Comparison of ENCODE assay signal across 8 mouse cellular contexts in the genomic region with DNA sequence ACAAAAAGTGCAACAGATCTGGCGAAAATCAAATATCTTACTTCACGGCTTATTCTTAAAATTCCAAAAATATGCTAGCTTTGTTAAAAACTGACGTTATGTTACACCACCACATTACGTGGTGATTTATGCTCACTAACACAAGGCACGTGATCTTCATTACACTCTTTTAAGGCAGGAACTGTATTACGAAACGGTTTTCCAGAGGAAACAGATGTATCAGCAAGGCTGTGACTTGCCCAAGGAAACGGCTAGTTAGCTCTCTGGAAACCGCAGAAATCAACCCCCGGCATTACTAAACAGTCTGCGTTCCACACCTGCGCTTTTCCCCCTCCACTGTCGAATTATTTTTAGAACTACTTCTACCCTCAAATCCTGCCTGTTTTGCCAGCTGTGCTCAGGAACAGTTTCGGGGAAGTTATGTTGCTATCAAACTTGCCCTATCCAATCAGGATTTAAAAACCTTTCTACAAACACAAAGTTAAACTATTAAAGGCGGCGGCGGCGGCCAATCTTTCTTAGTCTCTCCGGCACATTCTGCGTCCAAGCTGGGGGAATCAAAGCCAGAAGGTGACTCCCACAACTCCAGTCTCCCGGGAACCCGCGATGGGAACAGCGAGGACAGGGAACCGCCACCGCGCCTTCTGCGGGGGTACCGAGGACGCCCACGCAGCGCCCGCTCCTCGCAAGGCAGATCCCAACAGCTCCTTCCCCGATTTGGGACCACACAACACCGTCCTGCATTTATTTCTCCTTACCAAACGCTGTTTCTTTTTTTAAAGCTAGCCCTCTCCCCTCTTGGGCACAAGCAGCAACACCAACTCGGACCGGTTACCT. TPM values are rescaled to one million over a fixed set of nuclear protein-coding genes. Genes with fewer than 3 reads are reported as not detected.
DNase-seq lines count a peak whose midpoint lies in the region; ATAC-seq and TF ChIP-seq lines count a peak whose summit lies in the region.

No protein-coding gene starts in this region.

- peak; percentile 39 for DNase-seq in ES-E14 (ENCODE audit: low read depth, low spot score)
- DNase-seq in c-Kit-positive CD71-positive TER-119-positive erythroid progenitor cells, embryonic 14.5 days (ENCODE audit: low spot score) = peak; percentile 40
- DNase-seq in heart, postnatal 10 days = peak; percentile 74 to 78
- peak; percentile 66 to 80 for DNase-seq in kidney, postnatal 4 days
- DNase-seq in neural tube, embryonic 11.5 days (ENCODE audit: low spot score) = peak; percentile 70
- DNase-seq in testis, postnatal 10 days (ENCODE audit: low spot score) = peak; percentile 84

- no peak overlapping the region for H3K27ac ChIP-seq in ES-E14 (ENCODE audit: insufficient read depth, low read depth, low read length, poor library complexity, severe bottlenecking)
- H3K27ac ChIP-seq in forebrain, embryonic 13.5 days = peak overlapping the region; percentile 98
- H3K27ac ChIP-seq in liver, embryonic 15.5 days (replicated peaks) = peak overlapping the region; percentile 98
- H3K27ac ChIP-seq in neural tube, embryonic 11.5 days (ENCODE audit: low read depth, low read length) = peak overlapping the region; percentile 58

- no peaks in the 10 kb centered on the region for H3K9me3 ChIP-seq in ES-E14 (ENCODE audit: control insufficient read depth, insufficient read depth, low read depth, low read length)
- no peaks in the 10 kb centered on the region for H3K9me3 ChIP-seq in forebrain, embryonic 13.5 days (replicated peaks)
- H3K9me3 ChIP-seq in liver, embryonic 15.5 days (replicated peaks) = no peaks in the 10 kb centered on the region
- no peaks in the 10 kb centered on the region for H3K9me3 ChIP-seq in neural tube, embryonic 11.5 days (ENCODE audit: control insufficient read depth, low read length)

- no peaks in the 10 kb centered on the region; a peak in 1 of 4 replicates for H3K4me1 ChIP-seq in ES-E14 (ENCODE audit: control insufficient read depth in 2 of 2, insufficient read depth in 2 of 2, low read length in 2 of 2, poor library complexity in 1 of 2)
- H3K4me1 ChIP-seq in forebrain, embryonic 13.5 days = peaks cover 28% of the 10 kb centered on the region
- H3K4me1 ChIP-seq in liver, embryonic 15.5 days (replicated peaks) = peaks cover 24% of the 10 kb centered on the region
- H3K4me1 ChIP-seq in neural tube, embryonic 11.5 days (ENCODE audit: control insufficient read depth, insufficient read depth, low read length) = peaks cover 5% of the 10 kb centered on the region; the same call in 1 of the 2 replicates

- intact Hi-C loops in heart, postnatal 10 days (cut with DNase I) = loop anchor here (5.0 kb wide), 4 partner anchors 34 to 114 kb away; partner anchors contain the start of genes Acadl and Rpe

- in situ Hi-C loops in ES-E14 (cut with MboI; ENCODE audit: low sequenced_read_pairs in 2 of 2, unreplicated experiment in 2 of 2) = no loop called here

- no peaks in the 10 kb centered on the region for H3K36me3 ChIP-seq in ES-E14 (ENCODE audit: control insufficient read depth, insufficient read depth, low read length, poor library complexity, severe bottlenecking)
- no peaks in the 10 kb centered on the region for H3K36me3 ChIP-seq in forebrain, embryonic 13.5 days (ENCODE audit: poor library complexity, severe bottlenecking)
- H3K36me3 ChIP-seq in liver, embryonic 15.5 days (replicated peaks) = no peaks in the 10 kb centered on the region
- no peaks in the 10 kb centered on the region for H3K36me3 ChIP-seq in neural tube, embryonic 11.5 days (ENCODE audit: control insufficient read depth, insufficient read depth, low read length)

- H3K4me3 ChIP-seq in ES-E14 (ENCODE audit: insufficient read depth in 1 of 2, low read depth in 1 of 2, low read length in 2 of 2, poor library complexity in 1 of 2, severe bottlenecking in 1 of 2) = peak overlapping the region; percentile 75 to 80
- H3K4me3 ChIP-seq in forebrain, embryonic 13.5 days = peak overlapping the region; percentile 65
- peak overlapping the region; percentile 85 for H3K4me3 ChIP-seq in liver, embryonic 15.5 days (replicated peaks)
- peak overlapping the region; percentile 77 for H3K4me3 ChIP-seq in neural tube, embryonic 11.5 days (ENCODE audit: low read depth, low read length)

- H3K27me3 ChIP-seq in forebrain, embryonic 13.5 days = no peaks in the 10 kb centered on the region
- peaks cover 2% of the 10 kb centered on the region; the same call in 1 of the 2 replicates for H3K27me3 ChIP-seq in liver, embryonic 15.5 days
- 0 out of 2 replicates have a peak, but pooled peaks cover 3% of the 10 kb centered on the region for H3K27me3 ChIP-seq in neural tube, embryonic 11.5 days (ENCODE audit: control insufficient read depth, insufficient read depth, low read length)

- peak overlapping the region; percentile 81 for H3K9ac ChIP-seq in ES-E14 (ENCODE audit: insufficient read depth, low read depth, low read length, poor library complexity, severe bottlenecking)
- peak overlapping the region; percentile 80 for H3K9ac ChIP-seq in forebrain, embryonic 13.5 days
- peak overlapping the region; percentile 87 for H3K9ac ChIP-seq in liver, embryonic 15.5 days
- peak overlapping the region; percentile 69 for H3K9ac ChIP-seq in neural tube, embryonic 11.5 days (ENCODE audit: low read length)

- under 1% methylated on average over 39 of the region's 39 CpGs for whole genome bisulfite sequencing in forebrain, embryonic 13.5 days
- under 1% methylated on average over 39 of the region's 39 CpGs for WGBS in liver, embryonic 15.5 days (ENCODE audit: insufficient replicate concordance)
- WGBS in neural tube, embryonic 11.5 days = under 1% methylated on average over 39 of the region's 39 CpGs

- H3K4me2 ChIP-seq in forebrain, embryonic 13.5 days = peak overlapping the region; percentile 69
- H3K4me2 ChIP-seq in liver, embryonic 15.5 days = peak overlapping the region; percentile 97
- H3K4me2 ChIP-seq in neural tube, embryonic 11.5 days (ENCODE audit: low read depth) = peak overlapping the region; percentile 78

- peak; percentile 52 for ATAC-seq in forebrain, embryonic 13.5 days
- 0 out of 2 replicates have a peak, but pooled peaks have one; percentile 5 for ATAC-seq in liver, embryonic 15.5 days (ENCODE audit: insufficient read depth)
- ATAC-seq in neural tube, embryonic 11.5 days (ENCODE audit: insufficient read depth, low FRiP score, low TSS enrichment) = peak; percentile 18

TF ChIP-seq in ES-E14, 5 proteins besides CTCF, POLR2A, EP300 and RAD21:
- TF ChIP-seq ZNF384 (IDR thresholded peaks at IDR 0.05; ENCODE audit: low read depth, low read length) (no peak), MAFK (IDR thresholded peaks at IDR 0.05; ENCODE audit: insufficient read depth, low read depth, low read length) (no peak), ZC3H11A (IDR thresholded peaks at IDR 0.05; ENCODE audit: borderline replicate concordance, low read depth, low read length) (no peak), HCFC1 (IDR thresholded peaks at IDR 0.05; ENCODE audit: borderline replicate concordance, insufficient read depth, low read length) (peak; percentile 24; the same call in 1 of the 2 replicates), CHD2 (IDR thresholded peaks at IDR 0.05; ENCODE audit: low read depth, low read length) (0 out of 2 replicates have a peak, but pooled peaks have one; percentile 16)

RNA-seq across cellular contexts. Expression of gene Kansl1l, which starts 1.2 kb away (rescaled TPM):
- 3.3 and 4.7 TPM in 2 replicates for total RNA-seq in ES-E14 (2012; rRNA removed)
- 15.0 and 15.4 TPM in 2 replicates for polyA plus RNA-seq in forebrain, embryonic 13.5 days (2015; fragmentation: Nextera tagmentation; extraction: Ambion mirVana)
- total RNA-seq in heart, postnatal 10 days (2021) = 10 to 100 TPM; 14.2 to 17.1 TPM
- 3.3 and 3.9 TPM in 2 replicates for polyA plus RNA-seq in liver, embryonic 15.5 days (2015; fragmentation: Nextera tagmentation; extraction: Ambion mirVana)
- 9.3 and 11.0 TPM in 2 replicates for polyA plus RNA-seq in neural tube, embryonic 11.5 days (2014; fragmentation: Nextera tagmentation; extraction: Ambion mirVana)

RNA-seq across cellular contexts. Expression of gene Acadl, which starts 46.9 kb away (rescaled TPM):
- 4.2 and 4.9 TPM in 2 replicates for total RNA-seq in ES-E14 (2012; rRNA removed)
- 31.7 and 36.9 TPM in 2 replicates for polyA plus RNA-seq in forebrain, embryonic 13.5 days (2015; fragmentation: Nextera tagmentation; extraction: Ambion mirVana)
- total RNA-seq in heart, postnatal 10 days (2021) = 1,000 to 10,000 TPM; 1,366 to 1,415 TPM
- 140 and 145 TPM in 2 replicates for polyA plus RNA-seq in liver, embryonic 15.5 days (2015; fragmentation: Nextera tagmentation; extraction: Ambion mirVana)
- 56.3 and 59.0 TPM in 2 replicates for polyA plus RNA-seq in neural tube, embryonic 11.5 days (2014; fragmentation: Nextera tagmentation; extraction: Ambion mirVana)
